Mouse (Mus musculus) megakaryocyte, embryonic 14.5 days (primary cell): ENCODE measurements at regions not wholly inside any gene's neighbourhood (a gene's known extent, or its start where the extent isn't known, plus 50 kb on each side); places are given as distances from the start of the nearest gene placed in this dataset.

ENCODE experiments used
- H3K27me3 ChIP-seq: replicated peaks from 2 replicates; pipeline ENCODE3; 2012; ENCODE audit warnings: inconsistent platforms
- H3K36me3 ChIP-seq: replicated peaks from 2 replicates; pipeline ENCODE3; 2012; ENCODE audit warnings: low read length, inconsistent platforms, mixed read lengths
- H3K4me1 ChIP-seq: 2 replicates; pipeline ENCODE4 v1.6.1; 2012; ENCODE audit warnings: inconsistent platforms
- H3K4me3 ChIP-seq: replicated peaks from 2 replicates; pipeline ENCODE3; 2012; ENCODE audit warnings: moderate library complexity, mild to moderate bottlenecking, inconsistent platforms
- H3K9me3 ChIP-seq: 2 replicates; pipeline ENCODE4 v1.6.1; 2012; ENCODE audit warnings: inconsistent platforms
- FLI1 ChIP-seq: IDR thresholded peaks from 2 replicates; pipeline ENCODE4 v1.6.1; 2012; ENCODE audit warnings: low read length, inconsistent platforms, mixed read lengths
- GATA1 ChIP-seq: IDR thresholded peaks from 3 replicates; pipeline ENCODE4 v1.6.1; 2012; ENCODE audit warnings: mixed read lengths, low read length, inconsistent platforms, borderline replicate concordance

- H3K4me3 ChIP-seq, result no peak overlapping the region
- no peaks in the 10 kb centered on the region for H3K36me3 ChIP-seq
- H3K4me1 ChIP-seq, result no peaks in the 10 kb centered on the region
- H3K27me3 ChIP-seq, result no peaks in the 10 kb centered on the region
- TF ChIP-seq GATA1, result no peak
- no peak for TF ChIP-seq FLI1
- H3K9me3 ChIP-seq, result peaks cover 7% of the 10 kb centered on the region; the same call in 1 of the 2 replicates
Measured at GRCm38 (mm10) chr4:31205332-31205970, 758.4 kb upstream of the Map3k7 start.

- TF ChIP-seq GATA1 (no peak), FLI1 (no peak)
- no peaks in the 10 kb centered on the region for H3K4me1 ChIP-seq
- no peaks in the 10 kb centered on the region for H3K36me3 ChIP-seq
- no peaks in the 10 kb centered on the region for H3K9me3 ChIP-seq
- H3K27me3 ChIP-seq, result no peaks in the 10 kb centered on the region
- H3K4me3 ChIP-seq, result no peak overlapping the region
Measured at GRCm38 (mm10) chr4:31225741-31226140, 738.2 kb upstream of the Map3k7 start.

GRCm38 (mm10) chr4:31268825-31269495, 694.9 kb upstream of the Map3k7 start:
- no peak for TF ChIP-seq GATA1

GRCm38 (mm10) chr4:31274131-31274530, 689.8 kb upstream of the Map3k7 start:
- TF ChIP-seq FLI1 (no peak), GATA1 (no peak)
- H3K27me3 ChIP-seq, result no peaks in the 10 kb centered on the region
- H3K4me3 ChIP-seq, result no peak overlapping the region
- peaks cover 3% of the 10 kb centered on the region; the same call in 1 of the 2 replicates for H3K9me3 ChIP-seq
- no peaks in the 10 kb centered on the region for H3K36me3 ChIP-seq
- no peaks in the 10 kb centered on the region for H3K4me1 ChIP-seq

More at GRCm38 (mm10) chr4:31268825-31269495, 694.9 kb upstream of the Map3k7 start:
- Histone ChIP-seq H3K4me1 (no peaks in the 10 kb centered on the region), H3K4me3 (no peak overlapping the region), H3K36me3 (no peaks in the 10 kb centered on the region), H3K9me3 (no peaks in the 10 kb centered on the region), H3K27me3 (no peaks in the 10 kb centered on the region)

GRCm38 (mm10) chr4:31290301-31290975, 673.5 kb upstream of the Map3k7 start:
- Histone ChIP-seq H3K9me3 (no peaks in the 10 kb centered on the region), H3K4me1 (no peaks in the 10 kb centered on the region), H3K4me3 (no peak overlapping the region), H3K27me3 (no peaks in the 10 kb centered on the region), H3K36me3 (no peaks in the 10 kb centered on the region)
- no peak for TF ChIP-seq GATA1
- TF ChIP-seq FLI1, result no peak

- Histone ChIP-seq H3K27me3 (no peaks in the 10 kb centered on the region), H3K4me1 (no peaks in the 10 kb centered on the region), H3K9me3 (no peaks in the 10 kb centered on the region), H3K36me3 (no peaks in the 10 kb centered on the region), H3K4me3 (no peak overlapping the region)
- TF ChIP-seq GATA1 (no peak), FLI1 (no peak)
Measured at GRCm38 (mm10) chr4:31293752-31294151, 670.1 kb upstream of the Map3k7 start.

- Histone ChIP-seq H3K9me3 (no peaks in the 10 kb centered on the region), H3K4me3 (no peak overlapping the region), H3K4me1 (no peaks in the 10 kb centered on the region), H3K27me3 (no peaks in the 10 kb centered on the region), H3K36me3 (no peaks in the 10 kb centered on the region)
- TF ChIP-seq FLI1, result no peak
- TF ChIP-seq GATA1, result no peak
Measured at GRCm38 (mm10) chr4:31297848-31298247, 666.0 kb upstream of the Map3k7 start.

- Histone ChIP-seq H3K4me1 (no peaks in the 10 kb centered on the region), H3K36me3 (no peaks in the 10 kb centered on the region), H3K4me3 (no peak overlapping the region), H3K27me3 (no peaks in the 10 kb centered on the region), H3K9me3 (peaks cover 7% of the 10 kb centered on the region)
- no peak for TF ChIP-seq FLI1
- TF ChIP-seq GATA1, result no peak
Measured at GRCm38 (mm10) chr4:31319269-31319668, 644.6 kb upstream of the Map3k7 start.

- Histone ChIP-seq H3K4me3 (no peak overlapping the region), H3K4me1 (no peaks in the 10 kb centered on the region), H3K9me3 (no peaks in the 10 kb centered on the region), H3K27me3 (no peaks in the 10 kb centered on the region), H3K36me3 (no peaks in the 10 kb centered on the region)
- TF ChIP-seq GATA1 (no peak), FLI1 (no peak)
Measured at GRCm38 (mm10) chr4:31320734-31321507, 643.0 kb upstream of the Map3k7 start.
